Mouse (Mus musculus) gastrocnemius, adult 8-10 months (tissue): ENCODE measurements at regions not wholly inside any gene's neighbourhood (a gene's known extent, or its start where the extent isn't known, plus 50 kb on each side); places are given as distances from the start of the nearest gene placed in this dataset.

Source experiments
- DNase-seq, 2 experiments: peaks; one replicate each; pipeline ENCODE4 v3.0.0; 2022; ENCODE audit warnings: low spot score in 2 of 2

DNA sequence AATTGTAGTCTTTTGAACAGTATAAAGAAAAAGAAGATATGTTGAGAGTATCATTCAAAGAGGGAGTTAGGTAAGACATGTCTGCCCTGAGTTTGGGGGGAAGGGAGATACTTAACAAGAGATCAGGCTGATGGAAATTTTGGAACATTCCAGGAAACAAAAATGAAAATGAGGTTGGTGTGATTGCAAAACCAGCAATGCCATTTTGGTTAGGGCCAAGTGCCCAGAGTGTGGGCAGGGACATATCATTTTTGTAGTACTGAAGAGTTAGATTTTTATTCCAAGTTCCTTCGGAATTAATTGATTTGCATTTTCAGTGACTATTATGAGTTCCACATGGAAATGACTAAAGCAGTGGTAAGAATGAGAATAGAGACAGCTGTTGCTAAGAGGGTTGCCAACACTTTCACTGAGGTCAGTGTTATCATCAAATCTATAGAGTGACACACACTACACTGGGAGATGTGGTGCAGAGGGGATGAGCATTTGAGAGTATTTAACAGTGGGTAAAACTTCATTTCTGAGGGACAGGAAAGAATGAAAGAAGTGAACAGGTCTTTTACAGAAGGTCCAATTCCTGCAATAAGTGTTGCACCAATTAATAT lies 105.1 kb upstream of the Erbb4 start:
- no peak for DNase-seq

DNA sequence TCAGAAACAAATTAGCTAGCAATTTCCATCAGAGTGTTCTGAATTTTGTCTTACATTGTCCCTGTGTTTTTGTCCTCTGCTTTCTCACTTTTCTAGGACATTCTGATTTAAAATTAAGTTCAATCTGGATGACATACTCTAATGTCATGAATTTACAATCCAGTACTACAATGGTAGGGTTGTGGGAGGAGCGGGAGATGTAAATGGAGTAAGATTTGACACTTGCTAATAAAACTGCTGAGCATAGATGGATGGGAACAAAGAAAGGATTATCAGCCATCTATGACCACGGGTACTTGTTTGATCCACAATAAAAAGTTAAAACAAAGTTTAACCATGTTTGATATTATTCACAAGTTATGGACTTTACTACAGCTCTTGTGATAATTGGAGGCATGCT lies 94.9 kb upstream of the Erbb4 start:
- no peak for DNase-seq

GRCm38 (mm10) chr1:69165202-69165601 lies 57.3 kb upstream of the Erbb4 start:
- no peak for DNase-seq
